Mouse (Mus musculus): ENCODE data around the gene Fam240a.

- TF ChIP-seq POLR2A (IDR thresholded peaks at IDR 0.05; ENCODE audit: low read depth, low read length): no peak
- no peak for TF ChIP-seq CTCF (conservative IDR thresholded peaks at IDR 0.05; ENCODE audit: insufficient read depth, insufficient read length, low read depth, low read length)
Observed at GRCm38 (mm10) chr9:110879191-110879920, 37.3 kb downstream of the Fam240a start, which contains the start of gene Als2cl.

All from kidney, adult 2 months (tissue).